Mouse (Mus musculus): ENCODE measurements around the gene Rpp14.

Gene Rpp14

DNA sequence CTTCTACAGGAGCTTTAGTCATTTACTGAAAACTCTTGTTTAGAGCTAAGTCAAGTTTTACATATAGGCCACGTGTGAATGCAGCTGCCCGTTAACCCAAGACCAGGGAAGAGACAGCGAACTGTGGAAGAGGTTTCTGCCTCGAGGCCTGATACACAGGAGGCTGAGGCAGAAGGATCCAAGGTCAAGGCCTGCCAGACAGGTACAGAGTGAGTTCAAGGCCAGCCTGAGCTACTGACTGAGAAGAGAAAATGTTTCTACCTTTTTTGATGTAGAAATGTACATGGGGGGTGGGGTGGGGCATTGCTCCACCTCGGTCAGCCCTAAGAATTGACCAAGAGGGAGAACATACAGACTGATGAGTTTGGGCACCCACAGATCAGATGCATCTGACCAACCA, 24.1 kb upstream of the Rpp14 start:
- in situ Hi-C loops (cut with MboI, MseI) = no loop called here

GRCm38 (mm10) chr14:8059938-8060337, 20.2 kb upstream of the Rpp14 start:
- in situ Hi-C loops (cut with MboI, MseI) = no loop called here

- in situ Hi-C loops (cut with MboI, MseI) = no loop called here
Measured at GRCm38 (mm10) chr14:8062076-8062475, 18.1 kb upstream of the Rpp14 start.

GRCm38 (mm10) chr14:8062537-8063301, 17.4 kb upstream of the Rpp14 start:
- in situ Hi-C loops (cut with MboI, MseI) = no loop called here

- in situ Hi-C loops (cut with MboI, MseI) = no loop called here
Measured at GRCm38 (mm10) chr14:8063835-8064785, 16.1 kb upstream of the Rpp14 start.

DNA sequence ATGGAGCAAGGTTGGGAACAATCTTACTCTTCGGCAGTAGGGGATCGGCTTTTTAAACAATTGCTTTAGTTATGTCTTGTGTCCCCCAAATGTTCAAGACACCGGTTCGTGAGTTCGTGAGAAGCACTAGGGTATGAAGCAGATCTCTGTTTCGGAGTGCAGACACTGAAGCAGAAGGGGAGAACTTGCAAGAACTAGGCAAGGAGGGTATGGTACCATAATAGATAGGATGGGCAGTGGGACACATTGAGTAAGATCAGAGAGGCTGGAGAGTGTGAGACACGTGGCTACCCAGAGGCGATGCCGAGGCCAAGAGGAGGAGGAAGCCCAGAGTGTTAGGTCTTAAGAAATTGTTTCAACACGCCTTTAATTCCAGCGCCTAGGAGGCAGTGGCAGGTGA, 551 bp downstream of the Rpp14 start:
- in situ Hi-C loops (cut with MboI, MseI) = no loop called here

- in situ Hi-C loops (cut with MboI, MseI) = no loop called here
Measured at GRCm38 (mm10) chr14:8082949-8083348, 2.8 kb downstream of the Rpp14 start.

DNA sequence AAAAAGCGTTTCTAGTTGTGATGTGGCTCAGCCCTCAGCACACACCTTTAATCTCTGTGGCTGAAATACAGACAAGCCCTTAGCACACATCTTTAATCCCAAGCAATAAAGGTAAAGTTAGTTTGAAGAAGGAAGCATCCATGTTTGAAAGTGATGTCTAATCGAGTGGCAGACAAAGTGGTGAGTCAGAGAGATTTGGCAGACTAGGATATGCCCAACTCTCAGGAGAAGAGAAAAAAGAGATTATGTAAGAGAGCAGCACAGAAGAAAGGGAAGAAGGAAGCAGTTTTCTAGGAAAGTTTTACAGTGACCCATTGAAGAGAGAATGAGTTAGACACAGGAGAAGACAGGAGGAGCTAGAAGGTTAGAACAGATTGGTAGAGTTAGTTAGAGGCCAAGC, 8.8 kb downstream of the Rpp14 start:
- in situ Hi-C loops (cut with MboI, MseI) = no loop called here

GRCm38 (mm10) chr14:8092573-8092972, 12.4 kb downstream of the Rpp14 start:
- in situ Hi-C loops (cut with MboI, MseI) = no loop called here

GRCm38 (mm10) chr14:8093427-8093826, 13.3 kb downstream of the Rpp14 start:
- in situ Hi-C loops (cut with MboI, MseI) = no loop called here

- in situ Hi-C loops (cut with MboI, MseI) = no loop called here
Measured at GRCm38 (mm10) chr14:8094931-8095561, 14.9 kb downstream of the Rpp14 start.

DNA sequence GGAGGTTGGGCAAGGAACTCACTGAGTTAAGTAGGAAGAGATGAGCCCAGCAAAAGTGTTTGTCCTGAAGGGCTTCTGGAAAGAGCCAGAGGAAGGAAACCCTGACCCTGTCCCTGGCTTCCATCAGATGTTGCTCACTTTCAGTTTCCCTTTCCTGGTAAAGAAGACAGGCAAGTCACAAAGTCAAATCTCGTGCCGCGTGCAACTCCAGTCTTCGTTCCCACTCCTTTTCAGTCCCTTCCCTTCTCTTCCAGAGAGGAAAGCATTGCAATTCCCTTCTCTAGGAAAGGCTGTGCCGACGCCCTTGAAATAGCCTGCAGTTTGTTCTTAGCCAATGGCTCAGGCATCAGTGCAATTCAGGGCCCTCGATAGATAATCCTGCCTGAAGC, 15.4 kb downstream of the Rpp14 start:
- in situ Hi-C loops (cut with MboI, MseI) = no loop called here

DNA sequence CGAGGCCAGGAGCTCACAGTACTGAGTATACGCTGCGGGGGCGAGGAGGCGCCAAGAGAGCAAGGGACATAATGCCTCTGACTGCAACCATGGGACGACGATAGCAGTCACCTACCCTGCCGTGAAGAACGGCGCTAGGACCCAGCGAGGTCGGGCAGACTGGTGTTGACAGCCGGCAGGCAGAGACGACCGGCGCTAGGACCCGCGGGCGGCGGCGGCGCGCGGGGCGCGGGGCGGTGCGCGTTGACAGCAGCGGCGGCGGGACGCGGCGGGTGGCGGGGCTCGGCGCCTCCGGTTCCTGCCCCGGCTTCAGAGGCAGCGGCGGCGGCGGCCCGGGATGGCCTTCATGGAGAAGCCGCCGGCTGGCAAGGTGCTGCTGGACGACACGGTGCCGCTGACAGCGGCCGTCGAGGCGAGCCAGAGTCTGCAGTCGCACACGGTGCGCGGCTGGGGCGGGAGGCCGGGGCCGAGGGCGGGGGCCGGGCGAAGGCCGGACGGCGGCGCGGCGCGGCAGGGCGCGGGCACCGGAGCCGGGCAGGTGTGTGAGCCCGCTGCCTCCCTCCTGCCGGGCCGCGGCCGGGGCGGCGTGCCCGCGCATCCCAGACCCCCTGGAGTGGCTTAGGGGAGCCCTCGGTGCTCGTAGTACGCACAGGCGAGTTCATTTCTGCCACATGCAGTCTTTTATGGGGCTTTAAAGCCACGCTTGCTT, 18.0 kb downstream of the Rpp14 start, which contains the start of gene Pxk:
Gene Pxk (plus strand): TSS at position 234 of the 709 bp plus-strand sequence.
- in situ Hi-C loops (cut with MboI, MseI) = no loop called here

DNA sequence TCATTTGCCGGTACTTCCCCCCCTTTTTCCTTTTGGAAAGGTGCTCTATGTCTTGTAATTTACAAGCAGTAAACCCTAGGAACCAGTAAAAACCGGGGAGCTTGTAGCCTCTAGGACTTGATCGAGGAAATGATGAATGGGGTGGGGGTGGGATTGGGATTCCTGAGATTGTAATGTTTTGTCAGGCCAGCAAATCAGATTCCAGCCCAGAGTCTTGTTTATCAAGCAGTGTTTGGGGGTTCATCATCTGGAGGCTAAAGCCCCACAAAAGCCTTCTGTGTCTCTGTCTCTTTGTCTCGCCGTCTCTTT, 18.5 kb downstream of the Rpp14 start:
- in situ Hi-C loops (cut with MboI, MseI) = no loop called here

DNA sequence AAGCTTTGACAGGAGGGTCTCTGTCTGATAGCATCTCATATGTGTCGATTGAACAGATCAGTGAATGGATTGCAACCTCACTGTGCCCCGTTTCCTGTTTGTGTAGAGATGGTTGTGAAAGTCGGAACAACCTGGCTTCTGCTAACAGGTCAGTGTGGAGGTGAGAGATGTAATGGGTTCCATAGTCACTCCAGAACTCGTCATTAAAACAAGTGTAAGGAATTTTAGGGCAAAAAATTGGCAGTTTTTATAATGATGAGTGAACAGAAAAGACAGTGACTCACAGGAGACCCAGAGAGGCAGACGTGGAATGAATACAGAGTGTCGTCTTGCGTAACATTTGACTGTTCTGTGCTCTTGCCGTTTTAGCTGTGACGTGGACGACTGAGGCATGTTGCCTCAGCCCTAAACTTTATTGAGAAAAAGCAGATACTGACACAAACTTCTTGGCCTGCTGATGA, 19.4 kb downstream of the Rpp14 start:
- in situ Hi-C loops (cut with MboI, MseI) = loop anchor here (5.0 kb wide), 1 partner anchor 53 kb away; no protein-coding TSS in a partner anchor

- in situ Hi-C loops (cut with MboI, MseI) = loop anchor here (5.0 kb wide), 1 partner anchor 50 kb away; no protein-coding TSS in a partner anchor
Measured at GRCm38 (mm10) chr14:8101886-8102285, 21.7 kb downstream of the Rpp14 start.

DNA sequence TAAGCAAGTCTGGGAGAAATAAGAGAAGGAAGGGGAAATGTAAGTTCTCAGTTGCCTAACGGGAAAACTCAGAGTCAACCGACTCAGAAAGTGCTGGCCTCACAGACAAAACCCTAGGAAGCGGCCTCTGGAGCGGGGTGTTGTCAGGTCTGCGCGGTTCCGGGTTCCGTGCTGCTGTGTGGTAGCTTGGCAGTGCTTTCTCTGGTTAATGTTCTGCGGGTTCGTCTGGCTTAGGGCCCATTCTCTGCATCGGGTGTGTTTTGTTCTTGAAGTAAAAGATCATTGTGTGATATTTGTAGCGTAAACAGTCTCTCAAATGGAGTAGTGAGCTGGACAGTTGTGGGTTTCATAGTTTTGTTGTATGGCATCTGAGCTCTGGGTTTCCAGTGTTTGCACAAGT, 22.5 kb downstream of the Rpp14 start:
- in situ Hi-C loops (cut with MboI, MseI) = loop anchor here (5.0 kb wide), 1 partner anchor 50 kb away; no protein-coding TSS in a partner anchor

DNA sequence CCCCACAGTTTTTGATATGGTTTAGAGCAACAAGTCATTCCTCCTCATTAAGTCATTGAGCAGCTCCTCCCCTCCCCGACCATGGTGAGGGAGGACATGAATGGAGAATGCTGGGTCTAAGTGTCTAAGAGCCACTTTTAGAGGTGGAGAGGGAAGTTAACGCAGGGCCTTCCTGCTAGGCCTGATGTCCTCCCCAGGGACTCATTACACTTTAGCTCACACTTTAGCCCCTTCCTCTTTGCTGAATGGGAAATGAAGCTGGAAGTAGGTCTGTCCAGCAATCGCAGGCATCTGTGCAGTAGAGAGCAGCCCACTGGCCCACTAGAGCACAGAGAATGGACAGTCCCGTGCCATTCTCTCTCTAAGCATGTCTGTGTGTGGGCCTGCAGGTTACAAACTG, 27.9 kb downstream of the Rpp14 start:
- in situ Hi-C loops (cut with MboI, MseI) = no loop called here

DNA sequence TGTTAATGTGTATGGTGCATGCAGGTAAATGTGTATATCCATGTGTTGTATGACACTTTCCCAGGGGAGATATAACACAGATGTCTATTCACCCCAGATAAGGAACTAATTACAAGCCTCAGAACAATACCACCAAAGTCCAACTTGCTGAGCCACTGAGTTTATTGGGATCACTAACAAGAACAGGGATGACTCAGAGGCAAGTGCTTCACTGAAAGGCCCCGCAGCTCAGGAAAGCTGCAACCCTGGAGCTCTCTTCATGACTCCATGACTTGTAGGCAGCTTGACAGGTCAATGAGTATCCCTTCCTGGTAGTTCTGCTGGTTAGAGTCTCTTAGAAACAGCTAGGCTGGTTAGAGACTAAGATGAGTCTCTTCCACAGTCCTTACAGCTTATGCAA, 28.8 kb downstream of the Rpp14 start:
- in situ Hi-C loops (cut with MboI, MseI) = no loop called here

DNA sequence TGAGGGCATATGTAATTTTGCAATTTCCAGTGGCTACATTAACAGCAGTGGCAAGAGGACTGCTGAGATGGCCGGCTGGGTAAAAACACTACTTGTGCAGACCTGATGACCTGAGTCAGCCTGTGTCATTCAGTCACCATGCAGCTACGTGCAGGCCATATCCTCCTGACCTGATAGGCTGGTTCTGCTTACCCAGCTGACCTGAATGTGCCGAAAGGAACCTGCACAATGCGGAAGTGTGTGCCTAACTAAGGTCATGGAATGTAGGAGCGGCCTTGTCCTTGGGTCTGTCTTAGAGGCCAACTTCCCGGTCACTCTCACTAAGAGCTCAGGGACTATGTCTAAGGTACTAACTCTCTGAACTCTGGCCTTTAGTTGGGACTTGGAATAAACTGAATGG, 31.4 kb downstream of the Rpp14 start:
- in situ Hi-C loops (cut with MboI, MseI) = no loop called here

DNA sequence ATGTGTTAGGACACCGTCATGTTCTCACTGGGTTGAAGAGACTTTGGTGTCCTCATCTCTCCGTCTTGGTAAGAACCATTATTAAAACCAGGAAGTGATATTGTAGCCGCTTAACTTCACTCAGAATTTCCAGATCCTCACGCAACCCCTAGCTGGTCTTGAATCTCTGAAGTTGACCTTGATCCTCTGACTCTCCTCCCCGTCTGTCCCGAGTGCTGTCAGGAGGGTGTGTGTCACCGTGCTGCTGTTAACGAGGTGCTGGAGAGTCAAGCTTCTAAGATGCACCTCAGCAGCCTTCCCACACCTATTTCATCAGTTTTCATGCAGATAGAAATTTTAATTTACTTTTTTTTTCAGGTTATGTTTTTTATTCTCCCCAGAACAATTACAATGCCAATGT, 31.9 kb downstream of the Rpp14 start:
- in situ Hi-C loops (cut with MboI, MseI) = no loop called here
